Mouse (Mus musculus) ovary, adult 2 months (tissue): ENCODE results near the gene Tlr6. TPM values are rescaled to one million over a fixed set of nuclear protein-coding genes. Genes with fewer than 3 reads are reported as not detected.

ENCODE experiments used
- polyA plus RNA-seq: library from polyadenylated mRNA; depleted of rRNA; stranded (reverse); fragments of >200 nt; gene quantifications from 2 replicates; pipeline ENCODE4 v1.2.3, GENCODE M21; 2012; rRNA removed

Gene Tlr6
- polyA plus RNA-seq, result 0.42 and 1.1 TPM in 2 replicates

GRCm38 (mm10) chr5:64959843-64960230, at the start of gene Tlr6:
Tlr6 (minus strand) TSS chr5:64960097.

GRCm38 (mm10) chr5:64969861-64970771, 10.2 kb upstream of the Tlr6 start, which contains the start of gene Fam114a1:
Fam114a1 (plus strand) TSS chr5:64970071.

Other genes starting within 250 kb of the Tlr6 start
- 84.7 and 86.9 TPM in 2 replicates for gene Klf3, start 156.7 kb downstream of the Tlr6 start, polyA plus RNA-seq
- gene Tlr1, start 26.5 kb downstream of the Tlr6 start, polyA plus RNA-seq, result 0.92 and 1.4 TPM in 2 replicates
- 30.8 and 53.2 TPM in 2 replicates for gene Fam114a1, start 10.0 kb upstream of the Tlr6 start, polyA plus RNA-seq
- gene Tmem156, start 132.0 kb upstream of the Tlr6 start, polyA plus RNA-seq, result 0.14 TPM in 1 of 2 replicates, not detected in the other
- 36.0 and 38.3 TPM in 2 replicates for gene Klhl5, start 147.4 kb upstream of the Tlr6 start, polyA plus RNA-seq
- 4.6 and 6.1 TPM in 2 replicates for gene Wdr19, start 239.6 kb upstream of the Tlr6 start, polyA plus RNA-seq